Mouse (Mus musculus) thymus, postnatal 25 days (tissue): ENCODE measurements around the gene Nop16.
A peak's percentile ranks its signal among the peaks of the same experiment; 100 is the strongest.

Experiments used
- DNase-seq: peaks from one replicate; pipeline ENCODE4 v3.0.0; 2022

Nop16 gene

DNA sequence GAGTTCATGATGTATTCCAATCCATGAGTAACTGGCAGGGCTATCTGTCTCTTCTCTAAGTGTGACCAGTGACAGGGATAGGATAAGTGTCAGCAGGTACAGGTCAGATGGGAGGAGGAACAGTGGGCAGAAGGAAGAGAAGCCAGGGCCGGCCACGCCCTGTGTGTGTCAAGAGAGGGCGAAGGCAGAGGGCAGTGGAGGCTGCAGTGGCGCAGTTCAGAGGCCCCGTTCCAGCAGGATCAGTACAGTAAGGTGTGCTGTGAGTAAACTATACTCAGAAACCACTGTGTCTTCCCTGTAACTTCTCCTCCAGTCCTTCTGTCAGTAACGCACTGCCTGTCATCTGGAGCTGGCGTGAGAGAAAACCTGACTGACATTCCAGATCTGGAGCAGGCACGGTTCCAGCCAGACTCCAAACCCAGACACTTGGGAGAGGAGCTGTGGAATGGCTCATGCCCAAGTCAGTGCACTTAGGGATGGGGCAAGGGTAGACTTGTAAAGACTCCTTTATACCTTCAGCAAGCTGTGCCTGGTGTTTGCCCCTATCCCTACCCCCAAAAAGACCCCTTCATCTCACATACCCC, 6.3 kb upstream of the Nop16 start:
- DNase-seq = no peak

DNA sequence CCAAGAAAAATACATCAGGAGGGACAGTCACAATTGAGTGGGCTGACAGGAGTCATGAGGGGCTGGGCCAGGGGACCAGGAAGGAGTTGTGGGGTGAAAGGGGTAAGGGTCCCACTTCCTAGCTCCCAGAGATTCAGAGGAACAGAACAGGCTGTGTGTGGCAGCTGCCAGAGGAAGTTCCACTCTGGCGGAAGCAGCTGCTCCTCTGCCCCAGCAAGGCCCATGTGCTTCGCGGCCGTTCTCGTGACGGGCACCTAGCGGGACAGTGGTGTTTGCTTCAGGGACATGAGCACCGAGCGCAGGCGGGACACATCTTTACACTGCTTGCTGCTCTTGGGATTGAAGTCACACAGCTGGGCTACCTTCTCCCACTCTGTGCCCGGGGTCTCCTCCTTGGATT, 3.7 kb upstream of the Nop16 start:
- DNase-seq = no peak

DNA sequence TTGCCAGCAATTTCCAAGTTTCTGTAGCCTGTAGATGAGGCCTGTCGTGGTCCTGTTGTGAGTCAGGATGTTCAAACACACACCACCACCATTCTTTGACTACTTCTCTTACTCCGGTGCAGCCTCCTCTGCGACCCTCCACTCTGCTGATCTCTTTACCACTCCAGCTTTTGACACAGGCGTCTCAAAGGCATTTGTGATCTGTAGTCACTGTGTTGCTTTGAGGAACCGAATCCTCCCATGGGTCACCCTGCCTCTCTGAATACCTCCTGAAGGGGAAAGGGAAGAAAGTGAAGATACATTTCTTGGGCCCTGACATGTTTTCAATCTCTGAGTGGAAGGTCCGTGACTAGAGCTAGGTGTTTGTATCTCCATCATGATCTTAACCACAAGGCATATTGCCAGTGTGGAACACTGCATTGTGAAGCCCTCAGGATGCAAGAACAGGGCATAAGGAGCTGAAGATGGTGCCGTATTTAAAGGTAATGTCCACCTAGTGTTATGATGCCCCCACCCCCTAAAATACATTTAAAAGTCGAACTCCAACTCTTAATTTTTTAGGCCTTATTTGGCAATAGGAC, 2.0 kb upstream of the Nop16 start:
- no peak for DNase-seq

GRCm38 (mm10) chr13:54589414-54589995, 385 bp downstream of the Nop16 start:
- DNase-seq = no peak

- no peak for DNase-seq
These were observed 4.1 kb downstream of the Nop16 start for GRCm38 (mm10) chr13:54585831-54586230.

DNA sequence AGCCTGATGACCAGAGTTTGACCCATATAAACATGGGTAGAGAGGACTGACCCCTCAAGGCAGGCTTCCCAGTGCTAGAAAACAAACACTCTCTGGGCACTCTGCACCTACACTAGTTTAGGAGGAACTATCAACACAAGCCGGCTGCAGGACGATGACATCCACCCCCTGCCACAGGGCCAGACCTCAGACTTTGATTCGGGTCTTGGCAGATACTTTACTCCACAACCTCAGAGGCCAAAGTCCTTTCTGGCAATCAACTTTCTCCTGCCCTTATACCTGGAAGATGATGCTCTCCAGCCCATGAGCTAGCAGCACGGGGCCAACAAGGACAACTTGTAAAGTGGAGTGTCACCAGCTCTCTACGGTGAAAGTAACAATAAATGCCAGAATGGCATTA, 7.0 kb downstream of the Nop16 start:
- DNase-seq = no peak

GRCm38 (mm10) chr13:54582126-54582525, 7.8 kb downstream of the Nop16 start:
- no peak for DNase-seq

DNA sequence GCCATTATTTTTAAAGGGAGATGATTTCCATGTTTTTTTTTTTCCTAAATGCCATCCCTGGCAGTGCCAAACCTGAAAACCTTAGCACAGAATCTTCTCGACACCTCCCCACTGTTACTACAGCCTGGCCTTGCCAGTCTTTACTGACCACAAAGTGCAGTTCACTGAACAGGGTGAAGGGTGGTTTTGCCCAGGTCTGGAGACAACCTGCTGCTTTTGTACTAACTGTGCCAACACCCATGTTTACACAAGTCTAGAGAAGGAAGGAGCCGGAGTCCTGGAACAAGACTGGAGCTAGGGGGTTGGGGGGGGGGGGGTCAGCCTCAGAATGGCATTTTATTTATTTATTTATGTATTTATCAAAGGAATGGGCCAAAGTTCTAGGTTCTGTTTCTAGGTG, 8.5 kb downstream of the Nop16 start:
- DNase-seq = no peak

- no peak for DNase-seq
These were observed 12.0 kb downstream of the Nop16 start for GRCm38 (mm10) chr13:54577652-54578507.

DNA sequence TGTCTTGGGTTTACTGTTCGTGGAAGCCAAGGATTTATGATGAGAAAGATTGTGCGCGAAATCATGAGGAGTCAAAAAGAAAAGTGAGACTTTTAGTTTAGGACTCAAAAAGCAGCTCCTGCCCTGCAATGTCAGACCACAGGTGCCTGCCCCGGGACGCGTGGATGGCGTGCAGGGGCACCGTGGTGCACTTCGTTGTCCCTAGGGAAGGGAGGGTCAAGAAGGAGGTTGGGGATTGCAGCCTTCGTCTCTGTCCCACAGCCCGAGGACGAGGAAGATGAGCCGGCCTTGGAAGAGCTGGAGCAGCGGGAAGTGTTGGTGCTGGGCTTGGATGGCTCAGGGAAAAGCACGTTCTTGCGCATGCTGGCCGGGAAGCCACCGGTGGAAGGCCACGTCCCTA, 14.4 kb downstream of the Nop16 start:
- no peak for DNase-seq

GRCm38 (mm10) chr13:54574854-54575481, 14.9 kb downstream of the Nop16 start, which contains the start of gene Arl10:
Gene Arl10, plus strand, starts transcription at chr13:54575015.
- DNase-seq = peak; percentile 60

DNA sequence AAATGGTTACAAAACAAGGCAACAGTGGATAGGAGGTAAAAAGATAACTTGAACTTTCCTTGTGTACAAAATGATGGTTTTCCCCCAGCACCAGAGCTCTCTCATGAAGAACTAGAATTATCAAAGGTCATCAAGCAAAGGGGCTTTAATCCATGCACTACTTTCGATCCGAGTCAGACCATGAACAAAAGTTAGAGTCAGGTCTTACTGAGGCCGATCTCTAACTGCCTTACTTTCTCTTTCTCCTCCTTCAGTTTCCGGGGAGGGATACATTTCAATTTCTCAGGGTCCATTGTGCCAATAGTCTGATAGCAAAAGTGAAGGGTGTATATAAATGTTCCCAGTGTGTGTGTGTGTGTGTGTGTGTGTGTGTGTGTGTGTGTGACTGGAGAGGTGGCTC, 17.3 kb downstream of the Nop16 start:
- no peak for DNase-seq

- no peak for DNase-seq
These were observed 18.3 kb downstream of the Nop16 start for GRCm38 (mm10) chr13:54571637-54572036.

DNA sequence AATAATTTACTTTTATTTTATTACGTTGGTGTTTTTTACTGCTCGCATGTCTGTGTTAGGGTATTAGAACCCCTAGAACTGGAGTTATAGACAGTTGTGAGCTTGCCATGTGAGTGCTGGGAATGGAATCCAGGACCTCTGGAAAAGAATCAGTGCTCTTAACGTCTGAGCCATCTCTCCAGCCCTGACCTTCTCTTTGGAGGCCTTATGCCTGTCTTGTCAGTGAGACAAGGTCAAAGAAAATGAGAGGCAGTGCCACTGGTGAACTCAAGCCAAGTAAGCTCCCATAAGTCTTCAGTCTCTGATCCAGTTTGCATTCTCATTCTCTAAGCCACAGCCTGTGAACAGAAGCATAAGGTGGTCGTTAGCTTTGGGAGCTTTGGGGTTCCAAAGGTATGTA, 19.2 kb downstream of the Nop16 start:
- DNase-seq = no peak

- DNase-seq = no peak
These were observed 20.6 kb downstream of the Nop16 start for GRCm38 (mm10) chr13:54569282-54569681.

DNA sequence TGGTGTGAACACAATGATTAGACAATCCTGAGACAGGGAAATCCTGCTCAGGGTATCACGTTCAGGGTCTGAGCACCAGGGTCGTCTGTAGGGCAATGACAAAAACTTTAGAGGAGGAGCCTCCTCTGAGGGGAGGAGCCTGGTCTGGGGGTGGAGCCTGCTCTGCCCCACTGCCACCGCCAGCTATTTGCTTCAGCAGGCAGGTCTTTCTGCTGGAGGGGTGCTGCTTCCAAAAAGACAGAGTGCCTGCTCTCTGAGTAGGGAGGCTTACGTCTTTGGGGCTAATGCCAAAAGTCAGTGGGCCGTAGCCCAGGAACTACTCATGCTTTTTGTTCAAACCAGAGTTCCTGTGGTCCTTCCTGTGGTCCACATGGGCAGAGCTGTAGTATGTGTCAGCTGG, 21.5 kb downstream of the Nop16 start:
- no peak for DNase-seq

DNA sequence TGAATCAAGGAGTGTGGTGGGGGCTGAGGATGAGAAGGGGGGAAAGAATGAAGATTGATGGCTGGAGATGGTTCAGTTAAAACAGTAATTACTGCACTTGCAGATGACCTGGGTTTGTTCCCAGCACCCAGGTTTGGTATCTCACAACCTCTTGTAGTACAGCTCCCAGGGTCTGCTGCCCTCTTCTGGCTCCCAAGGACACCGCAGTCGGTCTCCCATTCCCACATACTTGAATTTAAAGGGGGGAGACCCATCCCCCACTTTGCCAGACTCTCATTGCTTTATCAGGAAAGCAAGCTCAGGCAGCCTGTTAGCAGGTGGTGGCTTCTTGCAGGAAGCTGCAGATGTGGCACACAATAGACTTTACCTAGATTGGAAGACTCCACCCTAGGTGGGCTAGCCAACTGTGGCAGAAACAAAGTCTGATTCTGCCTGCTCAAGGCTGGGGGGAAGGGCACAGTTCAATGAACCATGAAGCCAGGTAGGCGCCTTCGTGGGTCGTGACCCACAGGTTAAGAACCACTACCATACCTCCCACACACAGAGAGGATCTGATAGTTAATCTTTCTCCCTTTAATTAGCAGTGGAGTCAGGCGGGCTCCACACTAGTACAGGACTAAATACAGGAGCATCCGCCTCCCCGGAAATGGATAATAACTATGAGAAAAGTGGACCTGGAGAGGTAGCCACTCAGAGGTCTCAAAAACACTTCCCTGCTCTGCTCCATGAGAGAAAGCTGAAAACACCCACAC, 24.1 kb downstream of the Nop16 start:
- DNase-seq = peak; percentile 62

DNA sequence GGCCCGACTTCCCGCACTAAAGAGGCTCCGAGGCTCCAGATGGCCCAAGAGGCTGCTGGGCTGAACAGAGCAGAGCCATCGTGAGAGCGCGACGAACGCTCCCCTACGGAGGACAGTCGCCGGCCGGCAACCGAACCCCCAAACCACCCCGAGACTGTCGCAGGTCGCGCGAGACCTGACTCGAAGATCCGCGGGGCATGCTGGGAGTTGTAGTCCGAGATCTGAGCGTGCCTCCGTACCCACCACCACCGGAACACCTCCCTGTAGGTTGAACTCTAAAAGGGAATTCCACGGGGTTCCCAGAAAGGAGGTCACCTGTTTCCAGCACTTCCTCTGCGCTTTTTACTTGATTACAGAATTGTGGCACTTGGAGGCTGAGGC, 24.7 kb downstream of the Nop16 start, which contains the start of gene 4833439L19Rik:
4833439L19Rik (minus strand) TSS at position 235 of the 381 bp plus-strand sequence.
- peak; percentile 97 for DNase-seq

DNA sequence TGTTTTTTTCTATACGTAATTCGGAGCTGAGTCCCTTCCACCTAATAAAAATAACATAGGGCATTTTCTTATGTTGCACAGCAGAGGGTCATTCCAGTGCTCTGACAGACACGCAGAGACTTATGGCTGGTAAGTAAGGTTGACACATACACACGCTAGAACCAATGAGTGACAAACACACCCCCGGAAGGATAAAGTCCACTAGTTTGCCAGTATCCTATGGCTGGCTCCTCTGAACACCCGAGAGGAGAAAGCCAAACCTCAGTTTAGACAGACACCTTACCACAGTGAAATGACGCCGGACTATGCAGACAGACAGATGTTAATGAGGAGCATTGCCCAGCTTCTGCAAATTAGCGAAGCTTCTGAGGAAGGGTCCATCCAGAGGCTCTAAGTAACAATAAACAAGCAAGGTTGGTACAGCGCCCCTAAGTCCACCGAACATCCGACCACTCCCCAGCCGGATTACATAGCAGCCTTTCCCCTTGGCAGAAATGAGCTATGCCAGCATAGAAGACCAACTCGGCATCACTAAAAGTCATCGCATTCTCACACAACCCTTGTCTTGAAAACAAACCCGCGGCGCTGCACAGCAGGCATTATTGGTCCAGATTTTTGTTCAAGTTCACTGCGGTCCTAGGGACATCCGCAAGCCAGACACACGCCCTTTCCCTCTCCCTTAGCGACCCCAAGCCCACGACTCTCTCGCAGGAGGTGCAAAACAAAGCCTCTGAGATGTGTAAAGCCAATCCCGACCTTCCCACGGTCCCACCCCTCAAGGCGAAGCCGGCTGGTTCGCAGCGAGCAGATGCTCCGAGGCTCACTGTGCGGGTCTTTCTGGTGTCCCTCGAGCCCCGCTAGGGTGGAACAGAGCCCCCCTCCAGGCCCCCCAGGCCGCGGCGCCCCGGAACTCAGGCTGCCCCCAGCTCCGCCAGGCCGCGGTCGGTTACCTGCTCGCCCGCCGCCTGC, 25.4 kb downstream of the Nop16 start:
- DNase-seq = no peak

DNA sequence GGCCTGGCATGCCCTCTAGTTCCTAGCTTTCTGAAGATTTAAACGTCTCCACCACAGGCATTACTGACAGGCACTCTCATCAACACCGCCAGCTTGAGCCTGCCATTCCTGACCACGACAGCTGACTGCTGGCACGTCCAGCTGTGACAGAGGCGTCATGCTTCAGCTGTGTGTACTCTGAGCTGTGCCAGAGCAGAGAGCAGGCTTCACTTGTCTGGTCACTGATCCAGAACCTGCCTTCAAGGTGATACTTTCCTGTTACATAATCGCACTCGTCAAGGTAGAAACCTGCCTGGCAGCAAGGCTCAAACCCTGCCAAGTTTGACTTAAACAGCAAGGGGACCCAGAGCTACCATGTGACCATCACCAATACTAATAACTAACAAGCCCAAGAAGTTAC, 27.3 kb downstream of the Nop16 start:
- DNase-seq = no peak

GRCm38 (mm10) chr13:54560608-54561007, 29.3 kb downstream of the Nop16 start:
- no peak for DNase-seq
